Mouse (Mus musculus) stomach, adult 2 months (tissue): ENCODE data around the gene Lamp2. TPM values are rescaled to one million over a fixed set of nuclear protein-coding genes. Genes with fewer than 3 reads are reported as not detected.

Experiments
- polyA plus RNA-seq: library from polyadenylated mRNA; depleted of rRNA; stranded (reverse); fragments of >200 nt; gene quantifications from 2 replicates; pipeline ENCODE4 v1.2.3, GENCODE M21; 2012; rRNA removed

Gene Lamp2
- polyA plus RNA-seq, result 6.5 and 9.0 TPM in 2 replicates

DNA sequence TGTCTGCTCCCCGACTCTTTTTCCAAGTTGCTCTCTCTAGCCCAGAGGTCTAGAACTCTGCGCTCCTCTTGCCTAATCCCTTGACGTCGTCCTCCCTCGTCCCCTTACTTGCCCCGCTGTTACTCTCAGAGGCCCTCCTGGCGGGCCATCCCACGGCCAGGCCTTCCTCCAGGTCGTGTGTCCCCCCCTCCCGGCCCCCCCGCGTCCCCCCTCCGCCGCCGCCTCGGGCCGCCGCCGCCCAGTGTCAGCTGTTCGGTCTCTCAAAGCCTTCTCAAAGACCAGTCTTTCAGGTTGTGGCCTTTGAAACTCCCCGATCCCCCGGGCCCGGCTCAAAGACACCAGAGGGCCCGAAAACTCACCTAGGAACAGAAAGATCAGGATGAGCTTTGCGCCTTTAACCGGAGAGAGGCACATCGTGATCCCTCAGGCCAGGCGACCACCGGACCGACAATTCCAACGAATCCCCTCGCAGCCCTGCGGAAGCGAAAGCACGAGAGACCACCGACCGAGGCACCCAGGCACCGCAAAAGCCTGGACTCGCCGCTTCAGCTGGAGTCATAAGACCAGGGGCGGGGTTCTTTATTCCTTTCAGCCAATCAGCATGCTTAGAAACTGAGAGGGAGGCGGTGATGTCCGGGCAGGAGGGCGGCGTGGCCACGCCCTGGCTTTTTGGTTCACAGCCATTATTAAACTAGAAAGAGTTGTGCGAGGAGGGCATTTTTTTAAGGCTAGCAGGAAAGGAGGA, at the start of gene Lamp2:
Gene Lamp2 (minus strand): TSS at position 565 of the 745 bp plus-strand sequence.

Other genes starting within 250 kb of the Lamp2 start
- gene Tmem255a, start 204.0 kb downstream of the Lamp2 start, polyA plus RNA-seq, result 0.18 and 0.30 TPM in 2 replicates
- gene Atp1b4, start 140.3 kb downstream of the Lamp2 start, polyA plus RNA-seq, result not detected in 2 replicates
- gene Cul4b, start 119.7 kb upstream of the Lamp2 start, polyA plus RNA-seq, result 0.72 and 0.89 TPM in 2 replicates
- gene Mcts1, start 144.1 kb upstream of the Lamp2 start, polyA plus RNA-seq, result 0.56 and 2.2 TPM in 2 replicates
- 0.57 and 0.90 TPM in 2 replicates for gene C1galt1c1, start 178.6 kb upstream of the Lamp2 start, polyA plus RNA-seq